ENCODE assay signal across 8 mouse cellular contexts in genomic region chr10:83184480-83185069, GRCm38 (mm10).
DNase-seq lines count a peak whose midpoint lies in the region; ATAC-seq and TF ChIP-seq lines count a peak whose summit lies in the region.

No protein-coding gene starts in this region.

- no peak for ATAC-seq in hindbrain, embryonic 12.5 days (ENCODE audit: low FRiP score)
- ATAC-seq in liver, postnatal 0 days, result peak; percentile 26; the same call in 1 of the 2 replicates

- WGBS in hindbrain, embryonic 10.5 days, result 84% methylated on average over 7 of the region's 7 CpGs
- 77% methylated on average over 7 of the region's 7 CpGs for WGBS in hindbrain, embryonic 12.5 days
- WGBS in liver, postnatal 0 days (ENCODE audit: insufficient replicate concordance), result 33% methylated on average over 7 of the region's 7 CpGs

- H3K36me3 ChIP-seq in hindbrain, embryonic 10.5 days, result no peaks in the 10 kb centered on the region
- H3K36me3 ChIP-seq in hindbrain, embryonic 12.5 days, result no peaks in the 10 kb centered on the region
- H3K36me3 ChIP-seq in liver, postnatal 0 days (replicated peaks; ENCODE audit: insufficient read depth, low read length), result no peaks in the 10 kb centered on the region

- H3K4me2 ChIP-seq in hindbrain, embryonic 12.5 days (replicated peaks), result no peak overlapping the region
- peak overlapping the region; percentile 31; the same call in 1 of the 2 replicates for H3K4me2 ChIP-seq in liver, postnatal 0 days (ENCODE audit: low read depth, low read length)

- no peak overlapping the region for H3K9ac ChIP-seq in hindbrain, embryonic 12.5 days
- H3K9ac ChIP-seq in liver, postnatal 0 days (replicated peaks), result no peak overlapping the region

- no peak for TF ChIP-seq CTCF in liver, postnatal 0 days (IDR thresholded peaks at IDR 0.05; ENCODE audit: low read depth)

- no peak for DNase-seq in hindbrain, embryonic 10.5 days (ENCODE audit: low spot score)
- peak; percentile 38 for DNase-seq in MN1 (ENCODE audit: low spot score)
- peak; percentile 78 to 83 for DNase-seq in cerebellum, postnatal 10 days
- DNase-seq in kidney, adult 18-20 months, result peak; percentile 58
- DNase-seq in liver, postnatal 0 days, result peak; percentile 32
- no peak for DNase-seq in natural killer cell, adult 2 months (ENCODE audit: low spot score in 2 of 2)
- no peak for DNase-seq in lung, postnatal 36 days

- peaks cover under 1% of the 10 kb centered on the region; the same call in 1 of the 2 replicates for H3K9me3 ChIP-seq in hindbrain, embryonic 10.5 days
- no peaks in the 10 kb centered on the region for H3K9me3 ChIP-seq in hindbrain, embryonic 12.5 days (replicated peaks)
- no peaks in the 10 kb centered on the region for H3K9me3 ChIP-seq in liver, postnatal 0 days (ENCODE audit: low read length)

- no peak for TF ChIP-seq EP300 in liver, postnatal 0 days (IDR thresholded peaks at IDR 0.05; ENCODE audit: low read depth)

- 0 out of 2 replicates have a peak overlapping the region, but pooled peaks have one; percentile 16 for H3K27ac ChIP-seq in hindbrain, embryonic 10.5 days
- no peak overlapping the region for H3K27ac ChIP-seq in hindbrain, embryonic 12.5 days
- H3K27ac ChIP-seq in liver, postnatal 0 days (ENCODE audit: low read depth), result peak overlapping the region; percentile 49

- peaks cover 36% of the 10 kb centered on the region for H3K4me1 ChIP-seq in hindbrain, embryonic 10.5 days (replicated peaks)
- peaks cover 25% of the 10 kb centered on the region for H3K4me1 ChIP-seq in hindbrain, embryonic 12.5 days
- peaks cover 6% of the 10 kb centered on the region for H3K4me1 ChIP-seq in liver, postnatal 0 days (ENCODE audit: insufficient read depth)

- no peak overlapping the region for H3K4me3 ChIP-seq in hindbrain, embryonic 10.5 days
- H3K4me3 ChIP-seq in hindbrain, embryonic 12.5 days, result no peak overlapping the region
- H3K4me3 ChIP-seq in liver, postnatal 0 days (ENCODE audit: low read depth, low read length), result no peak overlapping the region

- no peaks in the 10 kb centered on the region for H3K27me3 ChIP-seq in hindbrain, embryonic 10.5 days (ENCODE audit: insufficient read depth, poor library complexity, severe bottlenecking)
- H3K27me3 ChIP-seq in hindbrain, embryonic 12.5 days, result no peaks in the 10 kb centered on the region
- no peaks in the 10 kb centered on the region for H3K27me3 ChIP-seq in liver, postnatal 0 days (ENCODE audit: insufficient read depth, low read length)

Comparison
In these comparisons a context has a peak if more than half of its experiments do, and no peak if none do; other contexts are left out.
1. DNase-seq: peak in MN1 (single experiment), cerebellum, postnatal 10 days (2 of 2), kidney, adult 18-20 months (single experiment) and liver, postnatal 0 days (single experiment); none in hindbrain, embryonic 10.5 days (single experiment), natural killer cell, adult 2 months (0 of 2) and lung, postnatal 36 days (single experiment).